Mouse (Mus musculus): ENCODE measurements around the gene Cers2.

DNA sequence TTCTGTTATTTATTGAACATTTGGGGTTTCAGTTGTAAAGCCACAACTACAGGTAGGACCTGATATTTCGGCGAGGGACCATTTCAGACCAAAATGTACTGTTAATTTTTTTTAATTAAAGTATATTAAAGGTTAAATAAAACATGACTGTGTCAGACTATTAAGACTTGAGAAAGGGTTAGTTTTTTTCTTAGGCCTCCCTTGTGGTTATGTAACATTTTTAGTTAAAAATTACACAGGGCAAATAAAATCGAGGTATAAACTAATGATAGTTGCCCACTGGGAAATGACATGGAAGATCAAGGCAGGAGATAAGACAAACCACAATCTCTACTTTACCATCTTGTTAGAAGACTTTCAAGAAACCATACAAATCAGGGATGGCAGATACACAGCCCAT lies 8.8 kb downstream of the Cers2 start:
- TF ChIP-seq CTCF (IDR thresholded peaks at IDR 0.05; ENCODE audit: extremely low read depth, insufficient read depth, low read length) (no peak), POLR2A (IDR thresholded peaks at IDR 0.05; ENCODE audit: extremely low read depth, insufficient read depth, low read length) (no peak)
